Mouse (Mus musculus): ENCODE data around the gene Hcn3.

DNA sequence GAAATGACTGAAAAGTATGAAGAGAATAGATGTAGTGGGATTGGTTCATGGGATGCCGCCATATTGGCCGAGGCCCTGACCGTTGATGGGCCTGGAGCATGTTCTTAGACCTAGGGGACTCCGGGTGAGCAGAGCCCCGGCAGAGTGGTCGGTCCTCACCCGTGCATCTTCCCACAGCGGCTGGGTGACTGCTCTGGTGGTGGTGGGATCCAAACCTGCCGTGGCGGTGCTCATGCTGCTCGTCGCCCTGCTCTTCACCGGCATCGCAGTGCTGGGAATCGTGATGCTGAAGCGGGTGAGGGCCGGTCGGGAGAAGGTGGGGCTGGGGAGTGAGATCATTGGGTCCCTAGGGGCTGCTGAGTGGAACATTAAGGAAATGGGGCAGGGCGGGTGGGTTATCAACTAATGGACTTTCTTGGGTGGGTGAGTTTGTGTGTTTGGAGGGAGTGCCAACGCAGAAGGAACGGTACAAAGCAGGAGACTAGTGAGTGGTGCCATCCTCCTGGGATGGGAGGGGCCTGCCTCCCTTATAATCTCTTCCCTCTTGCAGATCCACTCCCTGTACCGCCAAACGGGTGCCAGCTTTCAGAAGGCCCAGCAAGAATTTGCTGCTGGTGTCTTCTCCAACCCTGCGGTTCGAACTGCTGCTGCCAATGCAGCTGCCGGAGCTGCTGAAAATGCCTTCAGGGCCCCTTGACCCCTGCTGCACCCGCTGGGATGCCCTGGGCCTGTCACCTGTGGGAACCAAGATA, 21.9 kb upstream of the Hcn3 start:
- TF ChIP-seq CTCF (IDR thresholded peaks at IDR 0.05; ENCODE audit: low read depth, low read length) (no peak), GATA1 (IDR thresholded peaks at IDR 0.05; ENCODE audit: borderline replicate concordance, low read length) (no peak), TAL1 (conservative IDR thresholded peaks at IDR 0.05; ENCODE audit: low read depth, low read length) (no peak), GATA2 (IDR thresholded peaks at IDR 0.05; ENCODE audit: borderline replicate concordance, low read depth, low read length) (no peak)

All from G1E (cell line).